12 mouse cellular contexts compared by ENCODE assay signal in genomic region chr11:116232427-116232826, GRCm38 (mm10). TPM values are rescaled to one million over a fixed set of nuclear protein-coding genes. Genes with fewer than 3 reads are reported as not detected.
DNase-seq lines count a peak whose midpoint lies in the region; ATAC-seq and TF ChIP-seq lines count a peak whose summit lies in the region.
"Had no signal": no experiment of that assay in that cellular context is flagged by ENCODE, and none has a peak within 500 bp of the region (broad histone marks: within the 10 kb centered on the region; RNA-seq: fewer than 3 reads in every experiment).

No protein-coding gene starts in this region.

- no peak for DNase-seq in heart, postnatal 0 days (ENCODE audit: low spot score)
- no peak for DNase-seq in heart, postnatal 14 days
- DNase-seq in brain, adult 2 months (ENCODE audit: low read depth, low spot score): peak; percentile 65
- DNase-seq in forebrain, postnatal 0 days: peak; percentile 20
- DNase-seq in urinary bladder, adult 2 months (ENCODE audit: low spot score): no peak
- no peak for DNase-seq in layer of hippocampus, adult 9-11 months
- DNase-seq in cerebellum, adult 11-12 months: no peak
- DNase-seq: cerebellum, adult 8-10 months; gastrocnemius, postnatal 10 days; lung, adult 18-20 months had no signal

- H3K4me2 ChIP-seq in heart, postnatal 0 days (ENCODE audit: low read depth, low read length): peak overlapping the region; percentile 12; the same call in 1 of the 2 replicates
- peak overlapping the region; percentile 21 for H3K4me2 ChIP-seq in forebrain, postnatal 0 days (ENCODE audit: low read depth)
- peak overlapping the region; percentile 25; the same call in 1 of the 2 replicates for H3K4me2 ChIP-seq in midbrain, embryonic 12.5 days (replicated peaks)

- TF ChIP-seq EP300 in heart, postnatal 0 days (IDR thresholded peaks at IDR 0.05; ENCODE audit: low read depth): no peak

- no peaks in the 10 kb centered on the region for H3K36me3 ChIP-seq in heart, postnatal 0 days (replicated peaks; ENCODE audit: control insufficient read depth, insufficient read depth, low read length)
- no peaks in the 10 kb centered on the region for H3K36me3 ChIP-seq in forebrain, postnatal 0 days (ENCODE audit: insufficient read depth)
- H3K36me3 ChIP-seq in midbrain, embryonic 12.5 days: no peaks in the 10 kb centered on the region

- WGBS in heart, postnatal 0 days: 24% methylated on average over 16 of the region's 17 CpGs
- WGBS in forebrain, postnatal 0 days: 30% methylated on average over 17 of the region's 17 CpGs
- 28% methylated on average over 17 of the region's 17 CpGs for WGBS in midbrain, embryonic 12.5 days

- H3K9ac ChIP-seq in heart, postnatal 0 days (replicated peaks; ENCODE audit: low read depth, low read length): no peak overlapping the region
- H3K9ac ChIP-seq in forebrain, postnatal 0 days: no peak overlapping the region
- H3K9ac ChIP-seq in midbrain, embryonic 12.5 days (replicated peaks): 0 out of 2 replicates have a peak overlapping the region, but pooled peaks have one; percentile 11

- peaks cover 18% of the 10 kb centered on the region for H3K27me3 ChIP-seq in heart, postnatal 0 days (ENCODE audit: control insufficient read depth, insufficient read depth, low read length)
- H3K27me3 ChIP-seq in forebrain, postnatal 0 days (ENCODE audit: insufficient read depth, low read length): no peaks in the 10 kb centered on the region
- peaks cover 49% of the 10 kb centered on the region for H3K27me3 ChIP-seq in midbrain, embryonic 12.5 days

- no peaks in the 10 kb centered on the region for H3K4me1 ChIP-seq in heart, postnatal 0 days (ENCODE audit: control insufficient read depth, insufficient read depth)
- no peaks in the 10 kb centered on the region for H3K4me1 ChIP-seq in forebrain, postnatal 0 days (ENCODE audit: insufficient read depth)
- 0 out of 2 replicates have a peak, but pooled peaks cover 5% of the 10 kb centered on the region for H3K4me1 ChIP-seq in midbrain, embryonic 12.5 days

- intact Hi-C loops in heart, postnatal 14 days (cut with DNase I): no loop called here

- H3K27ac ChIP-seq in heart, postnatal 0 days (ENCODE audit: low read depth): no peak overlapping the region
- H3K27ac ChIP-seq in forebrain, postnatal 0 days (ENCODE audit: low read depth, low read length): no peak overlapping the region
- no peak overlapping the region for H3K27ac ChIP-seq in midbrain, embryonic 12.5 days (replicated peaks)

- ATAC-seq in heart, postnatal 0 days (ENCODE audit: insufficient read depth, low read depth): no peak
- ATAC-seq in forebrain, postnatal 0 days: peak; percentile 56
- ATAC-seq in midbrain, embryonic 12.5 days (ENCODE audit: low FRiP score, low read depth): no peak

- no peak overlapping the region for H3K4me3 ChIP-seq in heart, postnatal 0 days (ENCODE audit: low read depth, low read length)
- H3K4me3 ChIP-seq in forebrain, postnatal 0 days (ENCODE audit: low read depth, low read length): no peak overlapping the region
- no peak overlapping the region for H3K4me3 ChIP-seq in midbrain, embryonic 12.5 days

- H3K9me3 ChIP-seq in heart, postnatal 0 days (replicated peaks; ENCODE audit: control insufficient read depth, low read length): no peaks in the 10 kb centered on the region
- no peaks in the 10 kb centered on the region for H3K9me3 ChIP-seq in forebrain, postnatal 0 days (ENCODE audit: low read length)
- no peaks in the 10 kb centered on the region for H3K9me3 ChIP-seq in midbrain, embryonic 12.5 days

- no peak for TF ChIP-seq CTCF in heart, postnatal 0 days (IDR thresholded peaks at IDR 0.05; ENCODE audit: low read depth)
- TF ChIP-seq CTCF in forebrain, postnatal 0 days (IDR thresholded peaks at IDR 0.05; ENCODE audit: low read depth): no peak

RNA-seq across cellular contexts. Expression of gene Evpl, which starts 5.5 kb away (rescaled TPM):
- 2.1 and 3.4 TPM in 2 replicates for total RNA-seq in heart, postnatal 0 days (2014; rRNA removed; ENCODE audit: low replicate concordance)
- 0.45 TPM in 2 replicates for polyA plus RNA-seq in heart, postnatal 0 days (2015; fragmentation: Nextera tagmentation; extraction: Ambion mirVana)
- total RNA-seq in heart, postnatal 14 days (2021): under 1 TPM; 0.83 to 0.93 TPM
- total RNA-seq in forebrain, postnatal 0 days (2014; rRNA removed): 1.5 and 2.3 TPM in 2 replicates
- 0.49 and 1.1 TPM in 2 replicates for polyA plus RNA-seq in forebrain, postnatal 0 days (2015; fragmentation: Nextera tagmentation; extraction: Ambion mirVana)
- polyA plus RNA-seq in midbrain, embryonic 12.5 days (2016; fragmentation: Nextera tagmentation; extraction: Ambion mirVana): 0.75 and 1.1 TPM in 2 replicates
- polyA plus RNA-seq in urinary bladder, adult 2 months (2012; rRNA removed): 16.9 and 24.7 TPM in 2 replicates

RNA-seq across cellular contexts. Expression of gene Acox1, which starts 33.6 kb away (rescaled TPM):
- total RNA-seq in heart, postnatal 0 days (2014; rRNA removed; ENCODE audit: low replicate concordance): 64.9 and 65.8 TPM in 2 replicates
- 43.0 and 46.7 TPM in 2 replicates for polyA plus RNA-seq in heart, postnatal 0 days (2015; fragmentation: Nextera tagmentation; extraction: Ambion mirVana)
- 100 to 1,000 TPM; 101 to 116 TPM for total RNA-seq in heart, postnatal 14 days (2021)
- 89.4 and 108 TPM in 2 replicates for total RNA-seq in forebrain, postnatal 0 days (2014; rRNA removed)
- 43.8 and 58.2 TPM in 2 replicates for polyA plus RNA-seq in forebrain, postnatal 0 days (2015; fragmentation: Nextera tagmentation; extraction: Ambion mirVana)
- polyA plus RNA-seq in midbrain, embryonic 12.5 days (2016; fragmentation: Nextera tagmentation; extraction: Ambion mirVana): 37.9 and 42.6 TPM in 2 replicates
- 94.7 and 106 TPM in 2 replicates for polyA plus RNA-seq in urinary bladder, adult 2 months (2012; rRNA removed)

RNA-seq across cellular contexts. Expression of gene Ten1, which starts 33.8 kb away (rescaled TPM):
- 58.4 and 63.6 TPM in 2 replicates for total RNA-seq in heart, postnatal 0 days (2014; rRNA removed; ENCODE audit: low replicate concordance)
- 64.0 and 68.2 TPM in 2 replicates for polyA plus RNA-seq in heart, postnatal 0 days (2015; fragmentation: Nextera tagmentation; extraction: Ambion mirVana)
- 10 to 100 TPM; 22.2 to 27.0 TPM for total RNA-seq in heart, postnatal 14 days (2021)
- total RNA-seq in forebrain, postnatal 0 days (2014; rRNA removed): 62.8 and 65.6 TPM in 2 replicates
- polyA plus RNA-seq in forebrain, postnatal 0 days (2015; fragmentation: Nextera tagmentation; extraction: Ambion mirVana): 92.8 and 104 TPM in 2 replicates
- 50.4 and 60.0 TPM in 2 replicates for polyA plus RNA-seq in midbrain, embryonic 12.5 days (2016; fragmentation: Nextera tagmentation; extraction: Ambion mirVana)
- 45.1 and 57.1 TPM in 2 replicates for polyA plus RNA-seq in urinary bladder, adult 2 months (2012; rRNA removed)

RNA-seq across cellular contexts. Expression of gene Srp68, which starts 41.6 kb away (rescaled TPM):
- 28.1 and 33.6 TPM in 2 replicates for total RNA-seq in heart, postnatal 0 days (2014; rRNA removed; ENCODE audit: low replicate concordance)
- 47.8 and 48.2 TPM in 2 replicates for polyA plus RNA-seq in heart, postnatal 0 days (2015; fragmentation: Nextera tagmentation; extraction: Ambion mirVana)
- 10 to 100 TPM; 54.4 to 55.6 TPM for total RNA-seq in heart, postnatal 14 days (2021)
- 18.5 and 24.5 TPM in 2 replicates for total RNA-seq in forebrain, postnatal 0 days (2014; rRNA removed)
- polyA plus RNA-seq in forebrain, postnatal 0 days (2015; fragmentation: Nextera tagmentation; extraction: Ambion mirVana): 42.4 and 51.3 TPM in 2 replicates
- 84.2 and 85.6 TPM in 2 replicates for polyA plus RNA-seq in midbrain, embryonic 12.5 days (2016; fragmentation: Nextera tagmentation; extraction: Ambion mirVana)
- polyA plus RNA-seq in urinary bladder, adult 2 months (2012; rRNA removed): 75.0 and 78.3 TPM in 2 replicates

RNA-seq across cellular contexts. Expression of gene Galr2, which starts 48.3 kb away (rescaled TPM):
- not detected in 2 replicates for total RNA-seq in heart, postnatal 0 days (2014; rRNA removed; ENCODE audit: low replicate concordance)
- polyA plus RNA-seq in heart, postnatal 0 days (2015; fragmentation: Nextera tagmentation; extraction: Ambion mirVana): 0.05 TPM in 2 replicates
- not detected for total RNA-seq in heart, postnatal 14 days (2021)
- total RNA-seq in forebrain, postnatal 0 days (2014; rRNA removed): not detected in 2 replicates
- polyA plus RNA-seq in forebrain, postnatal 0 days (2015; fragmentation: Nextera tagmentation; extraction: Ambion mirVana): 0.20 and 0.36 TPM in 2 replicates
- polyA plus RNA-seq in midbrain, embryonic 12.5 days (2016; fragmentation: Nextera tagmentation; extraction: Ambion mirVana): 0.21 and 0.24 TPM in 2 replicates
- 9.5 and 12.9 TPM in 2 replicates for polyA plus RNA-seq in urinary bladder, adult 2 months (2012; rRNA removed)
- total RNA-seq: layer of hippocampus, adult 8-10 months had no signal

Comparison
In these comparisons a context has a peak if more than half of its experiments do, and no peak if none do; other contexts are left out.
1. DNase-seq: peak in brain, adult 2 months (single experiment) and forebrain, postnatal 0 days (single experiment); none in heart, postnatal 0 days (single experiment), heart, postnatal 14 days (0 of 2), urinary bladder, adult 2 months (single experiment), layer of hippocampus, adult 9-11 months (single experiment) and cerebellum, adult 11-12 months (single experiment).
2. Peak in every context shown above with its lines, with median percentiles within 50 percentile points of each other: H3K4me2 ChIP-seq.